Comparison of ENCODE assay signal across 9 mouse cellular contexts in the genomic region with DNA sequence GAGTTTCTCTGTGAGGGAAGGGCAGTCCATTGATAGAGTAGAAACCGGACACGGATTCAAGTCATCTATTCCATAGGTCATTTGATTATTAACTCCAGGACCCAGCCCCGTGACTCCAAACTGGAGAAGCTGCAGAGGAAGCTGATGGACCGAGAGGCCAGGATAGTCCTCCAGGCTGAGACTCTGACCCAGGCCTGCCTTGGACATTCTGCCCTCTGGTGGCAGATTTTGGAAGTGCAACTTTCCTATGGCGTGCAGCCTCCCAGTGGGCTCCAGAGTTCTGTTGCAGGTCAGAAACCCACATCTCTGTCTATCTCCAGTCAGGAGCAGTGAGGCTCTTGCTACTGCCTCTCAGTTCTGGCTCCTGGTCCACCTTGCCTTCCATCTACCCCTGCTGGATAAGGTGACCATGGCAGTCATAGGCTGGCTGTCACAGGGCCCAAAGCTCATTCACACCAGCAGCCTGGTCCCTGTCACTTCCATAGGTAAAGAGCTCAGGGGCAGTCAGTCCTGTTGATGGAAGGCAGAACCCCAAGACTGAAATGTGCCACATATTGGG. TPM values are rescaled to one million over a fixed set of nuclear protein-coding genes. Genes with fewer than 3 reads are reported as not detected.
DNase-seq lines count a peak whose midpoint lies in the region; ATAC-seq and TF ChIP-seq lines count a peak whose summit lies in the region.
"Had no signal": no experiment of that assay in that cellular context is flagged by ENCODE, and none has a peak within 500 bp of the region (broad histone marks: within the 10 kb centered on the region; RNA-seq: fewer than 3 reads in every experiment).

No protein-coding gene starts in this region.

- H3K4me3 ChIP-seq in E14TG2a.4 (replicated peaks; ENCODE audit: low read length), result no peak overlapping the region
- H3K4me3 ChIP-seq in forebrain, postnatal 0 days (ENCODE audit: low read depth, low read length), result no peak overlapping the region
- no peak overlapping the region for H3K4me3 ChIP-seq in lung, embryonic 14.5 days (ENCODE audit: low read depth, low read length)
- H3K4me3 ChIP-seq: heart, embryonic 15.5 days had no signal

- no peaks in the 10 kb centered on the region for H3K36me3 ChIP-seq in E14TG2a.4 (ENCODE audit: insufficient read depth, low read length)
- no peaks in the 10 kb centered on the region for H3K36me3 ChIP-seq in forebrain, postnatal 0 days (ENCODE audit: insufficient read depth)
- no peaks in the 10 kb centered on the region for H3K36me3 ChIP-seq in lung, embryonic 14.5 days (ENCODE audit: insufficient read depth)
- H3K36me3 ChIP-seq: heart, embryonic 15.5 days had no signal

- H3K27ac ChIP-seq in forebrain, postnatal 0 days (ENCODE audit: low read depth, low read length), result no peak overlapping the region
- no peak overlapping the region for H3K27ac ChIP-seq in lung, embryonic 14.5 days (ENCODE audit: low read depth)
- H3K27ac ChIP-seq: heart, embryonic 15.5 days had no signal

- H3K4me2 ChIP-seq in forebrain, postnatal 0 days (ENCODE audit: low read depth), result no peak overlapping the region
- no peak overlapping the region for H3K4me2 ChIP-seq in lung, embryonic 14.5 days
- H3K4me2 ChIP-seq: heart, embryonic 15.5 days had no signal

- peak; percentile 49 for DNase-seq in A20 (ENCODE audit: low read depth, low spot score)
- DNase-seq in c-Kit-positive CD71-positive TER-119-negative erythroid progenitor cells, embryonic 14.5 days (ENCODE audit: low read depth), result peak; percentile 23
- DNase-seq in forebrain, postnatal 0 days, result peak; percentile 62
- DNase-seq in kidney, adult 8-10 months, result peak; percentile 19 to 65
- peak; percentile 88 for DNase-seq in lung, embryonic 14.5 days
- DNase-seq in retina, postnatal 7 days (ENCODE audit: low read depth, low spot score), result peak; percentile 48
- no peak for DNase-seq in right cerebral cortex, postnatal 25 days

- H3K27me3 ChIP-seq in E14TG2a.4 (ENCODE audit: insufficient read depth, low read length), result 0 out of 2 replicates have a peak, but pooled peaks cover 5% of the 10 kb centered on the region
- H3K27me3 ChIP-seq in forebrain, postnatal 0 days (ENCODE audit: insufficient read depth, low read length), result no peaks in the 10 kb centered on the region
- H3K27me3 ChIP-seq in lung, embryonic 14.5 days (ENCODE audit: insufficient read depth, low read length), result no peaks in the 10 kb centered on the region
- H3K27me3 ChIP-seq: heart, embryonic 15.5 days had no signal

- no peak overlapping the region for H3K9ac ChIP-seq in forebrain, postnatal 0 days
- no peak overlapping the region for H3K9ac ChIP-seq in lung, embryonic 14.5 days
- H3K9ac ChIP-seq: heart, embryonic 15.5 days had no signal

- peak; percentile 94 for TF ChIP-seq CTCF in E14TG2a.4 (conservative IDR thresholded peaks at IDR 0.05; ENCODE audit: low read length)
- TF ChIP-seq CTCF in forebrain, postnatal 0 days (IDR thresholded peaks at IDR 0.05; ENCODE audit: low read depth), result peak; percentile 76
- peak; percentile 92 for TF ChIP-seq CTCF in lung, embryonic 14.5 days (IDR thresholded peaks at IDR 0.05; ENCODE audit: low read depth)

- no peak for ATAC-seq in forebrain, postnatal 0 days
- 0 out of 2 replicates have a peak, but pooled peaks have one; percentile 29 for ATAC-seq in lung, embryonic 14.5 days (ENCODE audit: insufficient read depth)

- no peaks in the 10 kb centered on the region for H3K9me3 ChIP-seq in E14TG2a.4 (ENCODE audit: low read length)
- H3K9me3 ChIP-seq in forebrain, postnatal 0 days (ENCODE audit: low read length), result no peaks in the 10 kb centered on the region
- H3K9me3 ChIP-seq in lung, embryonic 14.5 days (ENCODE audit: low read depth, low read length), result no peaks in the 10 kb centered on the region
- H3K9me3 ChIP-seq: heart, embryonic 15.5 days had no signal

- 43% methylated on average over 5 of the region's 5 CpGs for WGBS in forebrain, postnatal 0 days
- WGBS in lung, embryonic 14.5 days, result 32% methylated on average over 5 of the region's 5 CpGs

- H3K4me1 ChIP-seq in E14TG2a.4 (replicated peaks; ENCODE audit: low read depth, low read length), result no peaks in the 10 kb centered on the region
- no peaks in the 10 kb centered on the region for H3K4me1 ChIP-seq in forebrain, postnatal 0 days (ENCODE audit: insufficient read depth)
- H3K4me1 ChIP-seq in lung, embryonic 14.5 days (ENCODE audit: insufficient read depth), result no peaks in the 10 kb centered on the region
- H3K4me1 ChIP-seq: heart, embryonic 15.5 days had no signal

RNA-seq across cellular contexts. Expression of a gene that starts 53.3 kb away (rescaled TPM):
- total RNA-seq in forebrain, postnatal 0 days (2014; rRNA removed), result 3.0 and 5.6 TPM in 2 replicates
- polyA plus RNA-seq in forebrain, postnatal 0 days (2015; fragmentation: Nextera tagmentation; extraction: Ambion mirVana), result 1.4 and 2.4 TPM in 2 replicates
- 0.89 and 1.1 TPM in 2 replicates for polyA plus RNA-seq in lung, embryonic 14.5 days (2014; fragmentation: Nextera tagmentation; extraction: Ambion mirVana)
